Mouse (Mus musculus) heart, adult 9 months (tissue): ENCODE data around the gene Gng2.

Source experiments
- DNase-seq, 2 experiments: peaks; one replicate each; pipeline ENCODE4 v3.0.0; 2022; ENCODE audit warnings: low spot score in 2 of 2

The Gng2 gene

GRCm38 (mm10) chr14:19977271-19978024 is at the start of gene Gng2:
Gng2 (minus strand) TSS chr14:19977627.
- DNase-seq: no peak

- no peak for DNase-seq
Measured at GRCm38 (mm10) chr14:20024888-20025719, 47.7 kb upstream of the Gng2 start.

GRCm38 (mm10) chr14:20023939-20024338 is 46.5 kb upstream of the Gng2 start:
- no peak for DNase-seq

GRCm38 (mm10) chr14:20019486-20019885 is 42.1 kb upstream of the Gng2 start:
- no peak for DNase-seq

- no peak for DNase-seq
Measured at GRCm38 (mm10) chr14:20012506-20013275, 35.3 kb upstream of the Gng2 start.

- DNase-seq: no peak
Measured at GRCm38 (mm10) chr14:20007446-20007845, 30.0 kb upstream of the Gng2 start.

- no peak for DNase-seq
Measured at GRCm38 (mm10) chr14:20004777-20005289, 27.4 kb upstream of the Gng2 start.

GRCm38 (mm10) chr14:19996853-19997252 is 19.4 kb upstream of the Gng2 start:
- no peak for DNase-seq

- DNase-seq: no peak
Measured at GRCm38 (mm10) chr14:19995943-19996342, 18.5 kb upstream of the Gng2 start.

- no peak for DNase-seq
Measured at GRCm38 (mm10) chr14:19994068-19994467, 16.6 kb upstream of the Gng2 start.

- DNase-seq: no peak
Measured at GRCm38 (mm10) chr14:19993570-19993883, 16.1 kb upstream of the Gng2 start.

GRCm38 (mm10) chr14:19992873-19993569 is 15.6 kb upstream of the Gng2 start:
- DNase-seq: no peak

GRCm38 (mm10) chr14:19991861-19992260 is 14.4 kb upstream of the Gng2 start:
- no peak for DNase-seq

- no peak for DNase-seq
Measured at GRCm38 (mm10) chr14:19990436-19990993, 13.1 kb upstream of the Gng2 start.

GRCm38 (mm10) chr14:19988410-19988809 is 11.0 kb upstream of the Gng2 start:
- no peak for DNase-seq

GRCm38 (mm10) chr14:19987358-19987834 is 10.0 kb upstream of the Gng2 start:
- no peak for DNase-seq

- peak; percentile 60 to 73 for DNase-seq
Measured at GRCm38 (mm10) chr14:19986614-19987357, 9.4 kb upstream of the Gng2 start.

GRCm38 (mm10) chr14:19985912-19986613 is 8.6 kb upstream of the Gng2 start:
- DNase-seq: peak; percentile 5 to 21

- DNase-seq: peak; percentile 58 to 85
Measured at GRCm38 (mm10) chr14:19985107-19985911, 7.9 kb upstream of the Gng2 start.
